Mouse (Mus musculus) liver, embryonic 16.5 days (tissue): ENCODE data around the gene Spsb3. TPM values are rescaled to one million over a fixed set of nuclear protein-coding genes. Genes with fewer than 3 reads are reported as not detected.

Experiments
- ATAC-seq: fragments of 200-750 bp; cut with Nextera tagmentation; 2 replicates; pipeline ENCODE4 v1.8.0; 2017; ENCODE audit warnings: low read depth, mild to moderate bottlenecking, moderate number of reproducible peaks, moderate library complexity
- H3K27ac ChIP-seq: fragments of 300-500 bp; sonication (generic); 2 replicates; pipeline ENCODE4 v1.5.1; 2014; ENCODE audit warnings: mild to moderate bottlenecking, low read length
- H3K27me3 ChIP-seq: fragments of 300-500 bp; sonication (generic); 2 replicates; pipeline ENCODE4 v1.6.1; 2014; ENCODE audit warnings: low read depth, low read length, mixed read lengths; ENCODE audit not compliant: control insufficient read depth, insufficient read depth
- H3K36me3 ChIP-seq: fragments of 300-500 bp; sonication (generic); 2 replicates; pipeline ENCODE4 v1.6.1; 2014; ENCODE audit warnings: mild to moderate bottlenecking; ENCODE audit not compliant: control insufficient read depth, insufficient read depth
- H3K4me1 ChIP-seq: fragments of 300-500 bp; sonication (generic); 2 replicates; pipeline ENCODE4 v1.6.1; 2014; ENCODE audit warnings: low read depth, low read length, mixed read lengths; ENCODE audit not compliant: control insufficient read depth
- H3K4me2 ChIP-seq: fragments of 300-500 bp; sonication (generic); 2 replicates; pipeline ENCODE4 v1.6.1; 2014; ENCODE audit warnings: low read depth, low read length, mixed read lengths
- H3K4me3 ChIP-seq: fragments of 300-500 bp; sonication (generic); 2 replicates; pipeline ENCODE4 v1.5.1; 2014; ENCODE audit warnings: low read depth, mild to moderate bottlenecking, low read length
- H3K9ac ChIP-seq: fragments of 300-500 bp; sonication (generic); 2 replicates; pipeline ENCODE4 v1.6.1; 2014; ENCODE audit warnings: low read depth, low read length
- H3K9me3 ChIP-seq: fragments of 300-500 bp; sonication (generic); replicated peaks from 2 replicates; pipeline ENCODE4 v1.6.1; 2016; ENCODE audit warnings: low read length; ENCODE audit not compliant: control insufficient read depth
- WGBS: fragments of 180-500 bp; shearing (Covaris S2); extraction: QIAGEN DNeasy Blood & Tissue Kit; methylation state at CpG from one replicate; pipeline ENCODE4 v1.1.7; 2014; ENCODE audit not compliant: insufficient replicate concordance; 5-methylcytosine and 5-hydroxymethylcytosine counted together
- polyA plus RNA-seq: library from polyadenylated mRNA; unstranded; fragments of >200 nt; fragmentation: Nextera tagmentation; extraction: Ambion mirVana; gene quantifications from 2 replicates; pipeline ENCODE4 v1.2.1, GENCODE M21; 2015

The Spsb3 gene
- polyA plus RNA-seq, 1 experiment from 2014 or later = 40.3 TPM

- ATAC-seq = no peak
- Histone ChIP-seq H3K27ac (no peak overlapping the region), H3K4me2 (no peak overlapping the region), H3K36me3 (peaks cover 23% of the 10 kb centered on the region), H3K27me3 (no peaks in the 10 kb centered on the region), H3K4me1 (peaks cover 14% of the 10 kb centered on the region), H3K9me3 (no peaks in the 10 kb centered on the region), H3K4me3 (no peak overlapping the region), H3K9ac (no peak overlapping the region)
- WGBS = 88% methylated on average over 1 of the region's 1 CpGs
Measured at GRCm38 (mm10) chr17:24929506-24929905, 43.1 kb downstream of the Spsb3 start.

- Histone ChIP-seq H3K9me3 (no peaks in the 10 kb centered on the region), H3K27me3 (no peaks in the 10 kb centered on the region), H3K27ac (no peak overlapping the region), H3K9ac (no peak overlapping the region), H3K4me2 (no peak overlapping the region), H3K4me3 (no peak overlapping the region), H3K36me3 (peaks cover 7% of the 10 kb centered on the region), H3K4me1 (peaks cover 30% of the 10 kb centered on the region)
- no peak for ATAC-seq
- 84% methylated on average over 4 of the region's 4 CpGs for WGBS
Measured at GRCm38 (mm10) chr17:24932431-24932830, 46.0 kb downstream of the Spsb3 start.

GRCm38 (mm10) chr17:24933163-24933562 is 46.7 kb downstream of the Spsb3 start:
- H3K9ac ChIP-seq = no peak overlapping the region
- peaks cover 2% of the 10 kb centered on the region; the same call in 1 of the 2 replicates for H3K36me3 ChIP-seq
- H3K4me3 ChIP-seq = no peak overlapping the region
- no peak overlapping the region for H3K4me2 ChIP-seq
- H3K27me3 ChIP-seq = no peaks in the 10 kb centered on the region
- no peak for ATAC-seq
- H3K27ac ChIP-seq = no peak overlapping the region
- 70% methylated on average over 4 of the region's 4 CpGs for WGBS
- H3K9me3 ChIP-seq = no peaks in the 10 kb centered on the region
- H3K4me1 ChIP-seq = peaks cover 30% of the 10 kb centered on the region

- Histone ChIP-seq H3K9me3 (no peaks in the 10 kb centered on the region), H3K36me3 (peaks cover 2% of the 10 kb centered on the region; the same call in 1 of the 2 replicates), H3K9ac (peak overlapping the region; percentile 90), H3K27me3 (no peaks in the 10 kb centered on the region), H3K4me1 (peaks cover 30% of the 10 kb centered on the region), H3K4me2 (peak overlapping the region; percentile 95), H3K4me3 (peak overlapping the region; percentile 78), H3K27ac (peak overlapping the region; percentile 21)
- 65% methylated on average over 4 of the region's 4 CpGs for WGBS
- no peak for ATAC-seq
Measured at GRCm38 (mm10) chr17:24934926-24935325, 48.5 kb downstream of the Spsb3 start.

- H3K4me2 ChIP-seq = peak overlapping the region; percentile 95
- H3K27ac ChIP-seq = peak overlapping the region; percentile 56
- no peaks in the 10 kb centered on the region for H3K9me3 ChIP-seq
- no peak for ATAC-seq
- H3K4me1 ChIP-seq = peaks cover 30% of the 10 kb centered on the region
- peaks cover 2% of the 10 kb centered on the region; the same call in 1 of the 2 replicates for H3K36me3 ChIP-seq
- peak overlapping the region; percentile 78 for H3K4me3 ChIP-seq
- no peaks in the 10 kb centered on the region for H3K27me3 ChIP-seq
- peak overlapping the region; percentile 90 for H3K9ac ChIP-seq
Measured at GRCm38 (mm10) chr17:24935666-24936065, 49.2 kb downstream of the Spsb3 start.

GRCm38 (mm10) chr17:24936259-24937237 is 50.1 kb downstream of the Spsb3 start, which contains the start of gene Mapk8ip3:
Gene Mapk8ip3 (minus strand): TSS chr17:24936977.
- Histone ChIP-seq H3K4me2 (peak within 1 kb of the TSS; percentile 95), H3K27me3 (no peaks in the 10 kb centered on the region), H3K4me1 (peaks cover 30% of the 10 kb centered on the region), H3K9ac (peak within 1 kb of the TSS; percentile 90), H3K36me3 (peaks cover 2% of the 10 kb centered on the region; the same call in 1 of the 2 replicates), H3K27ac (peak within 1 kb of the TSS; percentile 90), H3K9me3 (no peaks in the 10 kb centered on the region), H3K4me3 (peak within 1 kb of the TSS; percentile 78)
- under 1% methylated on average over 77 of the region's 78 CpGs for WGBS
- peak; percentile 99 for ATAC-seq

- peak overlapping the region; percentile 78 for H3K4me3 ChIP-seq
- peak overlapping the region; percentile 95 for H3K4me2 ChIP-seq
- H3K9ac ChIP-seq = peak overlapping the region; percentile 90
- WGBS = 47% methylated on average over 6 of the region's 6 CpGs
- H3K36me3 ChIP-seq = 0 out of 2 replicates have a peak, but pooled peaks cover 2% of the 10 kb centered on the region
- H3K27ac ChIP-seq = peak overlapping the region; percentile 90
- H3K4me1 ChIP-seq = peaks cover 30% of the 10 kb centered on the region
- H3K27me3 ChIP-seq = no peaks in the 10 kb centered on the region
- H3K9me3 ChIP-seq = no peaks in the 10 kb centered on the region
- no peak for ATAC-seq
Measured at GRCm38 (mm10) chr17:24937266-24937665, 50.8 kb downstream of the Spsb3 start.
